Comparison of ENCODE assay signal across 15 mouse cellular contexts in the genomic region with DNA sequence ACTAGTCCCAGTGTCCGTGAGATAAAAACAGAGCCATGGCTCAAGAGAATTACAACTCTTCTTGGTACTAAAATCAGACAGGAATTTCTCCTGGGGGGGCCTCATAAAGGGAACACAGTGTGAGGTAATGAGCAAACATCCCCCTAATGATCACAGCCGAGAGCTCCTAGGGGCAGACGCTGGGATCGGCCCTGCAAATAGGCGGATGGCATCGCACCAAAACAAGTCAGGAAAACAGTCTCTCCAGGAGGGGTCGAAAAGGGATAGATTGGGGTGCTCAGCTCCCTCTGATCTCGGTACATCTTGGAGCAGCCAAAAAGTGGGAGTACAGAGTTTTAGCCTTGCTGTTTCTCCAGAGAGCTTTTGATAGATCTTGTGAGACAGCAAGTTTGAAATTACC. TPM values are rescaled to one million over a fixed set of nuclear protein-coding genes. Genes with fewer than 3 reads are reported as not detected.
DNase-seq lines count a peak whose midpoint lies in the region; ATAC-seq and TF ChIP-seq lines count a peak whose summit lies in the region.
"Had no signal": no experiment of that assay in that cellular context is flagged by ENCODE, and none has a peak within 500 bp of the region (broad histone marks: within the 10 kb centered on the region; RNA-seq: fewer than 3 reads in every experiment).

No protein-coding gene starts in this region.

- 3% methylated on average over 8 of the region's 8 CpGs for WGBS in forebrain, embryonic 15.5 days
- WGBS in forebrain, embryonic 12.5 days, result under 1% methylated on average over 8 of the region's 8 CpGs
- 53% methylated on average over 8 of the region's 8 CpGs for WGBS in kidney, adult 2 months
- 6% methylated on average over 8 of the region's 8 CpGs for WGBS in neural tube, embryonic 15.5 days

- peaks cover 33% of the 10 kb centered on the region for H3K4me1 ChIP-seq in forebrain, embryonic 15.5 days
- peaks cover 41% of the 10 kb centered on the region for H3K4me1 ChIP-seq in forebrain, embryonic 12.5 days
- H3K4me1 ChIP-seq in kidney, adult 2 months (ENCODE audit: control insufficient read depth, insufficient read depth, low read length), result peaks cover 21% of the 10 kb centered on the region
- H3K4me1 ChIP-seq in neural tube, embryonic 15.5 days, result peaks cover 48% of the 10 kb centered on the region

- 0 out of 2 replicates have a peak overlapping the region, but pooled peaks have one; percentile 3 for H3K4me2 ChIP-seq in forebrain, embryonic 15.5 days (replicated peaks)
- no peak overlapping the region for H3K4me2 ChIP-seq in forebrain, embryonic 12.5 days
- H3K4me2 ChIP-seq in neural tube, embryonic 15.5 days, result no peak overlapping the region; the same call in 1 of the 2 replicates
- H3K4me2 ChIP-seq: stomach, embryonic 15.5 days had no signal

- no peak overlapping the region for H3K9ac ChIP-seq in forebrain, embryonic 15.5 days (replicated peaks)
- H3K9ac ChIP-seq in forebrain, embryonic 12.5 days, result no peak overlapping the region
- H3K9ac ChIP-seq in neural tube, embryonic 15.5 days (replicated peaks), result no peak overlapping the region
- H3K9ac ChIP-seq: limb, embryonic 13.5 days; stomach, embryonic 15.5 days had no signal

- no peaks in the 10 kb centered on the region for H3K36me3 ChIP-seq in forebrain, embryonic 15.5 days
- no peaks in the 10 kb centered on the region for H3K36me3 ChIP-seq in forebrain, embryonic 12.5 days (replicated peaks)
- no peaks in the 10 kb centered on the region for H3K36me3 ChIP-seq in kidney, adult 2 months (ENCODE audit: control insufficient read depth, insufficient read depth, low read length)
- H3K36me3 ChIP-seq in neural tube, embryonic 15.5 days, result no peaks in the 10 kb centered on the region
- H3K36me3 ChIP-seq: limb, embryonic 13.5 days; stomach, embryonic 15.5 days had no signal

- H3K4me3 ChIP-seq in forebrain, embryonic 15.5 days, result no peak overlapping the region
- H3K4me3 ChIP-seq in forebrain, embryonic 12.5 days (replicated peaks), result no peak overlapping the region
- H3K4me3 ChIP-seq in kidney, adult 2 months (ENCODE audit: insufficient read depth, low read depth, low read length), result no peak overlapping the region
- H3K4me3 ChIP-seq in neural tube, embryonic 15.5 days (replicated peaks), result no peak overlapping the region
- H3K4me3 ChIP-seq: limb, embryonic 13.5 days; stomach, embryonic 15.5 days had no signal

- H3K27ac ChIP-seq in forebrain, embryonic 15.5 days (replicated peaks), result no peak overlapping the region
- H3K27ac ChIP-seq in forebrain, embryonic 12.5 days, result no peak overlapping the region
- H3K27ac ChIP-seq in kidney, adult 2 months (ENCODE audit: insufficient read depth, low read depth, low read length), result peak overlapping the region; percentile 52
- no peak overlapping the region for H3K27ac ChIP-seq in neural tube, embryonic 15.5 days (replicated peaks)
- H3K27ac ChIP-seq: limb, embryonic 13.5 days; stomach, embryonic 15.5 days had no signal

- ATAC-seq in forebrain, embryonic 15.5 days (replicated peaks), result no peak
- no peak for ATAC-seq in forebrain, embryonic 12.5 days (ENCODE audit: low FRiP score)
- ATAC-seq in neural tube, embryonic 15.5 days (ENCODE audit: low FRiP score), result no peak
- no peak for ATAC-seq in megakaryocyte progenitor cell, adult 5-6 weeks (replicated peaks; ENCODE audit: poor library complexity)

- no peak for TF ChIP-seq CTCF in kidney, adult 2 months (conservative IDR thresholded peaks at IDR 0.05; ENCODE audit: insufficient read depth, insufficient read length, low read depth, low read length)

- no peak for DNase-seq in kidney, adult 2 months
- DNase-seq in kidney, adult 18-20 months, result no peak
- DNase-seq in neural tube, embryonic 10.5 days (ENCODE audit: extremely low spot score, low spot score), result peak; percentile 37
- no peak for DNase-seq in right cerebral cortex, adult 2 months (ENCODE audit: low spot score in 2 of 2)
- DNase-seq: adrenal gland, adult 2 months; cerebellum, adult 2 months; kidney, postnatal 14 days; lung, adult 2 months; thymus, postnatal 25 days had no signal

- no peak for TF ChIP-seq POLR2A in kidney, adult 2 months (IDR thresholded peaks at IDR 0.05; ENCODE audit: low read depth, low read length)

- H3K27me3 ChIP-seq in forebrain, embryonic 15.5 days, result peaks cover 71% of the 10 kb centered on the region
- peaks cover 96% of the 10 kb centered on the region for H3K27me3 ChIP-seq in forebrain, embryonic 12.5 days
- H3K27me3 ChIP-seq in kidney, adult 2 months (replicated peaks; ENCODE audit: control insufficient read depth, insufficient read depth, low read length), result no peaks in the 10 kb centered on the region
- peaks cover 59% of the 10 kb centered on the region for H3K27me3 ChIP-seq in neural tube, embryonic 15.5 days (replicated peaks)

- H3K9me3 ChIP-seq in forebrain, embryonic 15.5 days, result no peaks in the 10 kb centered on the region
- H3K9me3 ChIP-seq in forebrain, embryonic 12.5 days, result no peaks in the 10 kb centered on the region
- no peaks in the 10 kb centered on the region for H3K9me3 ChIP-seq in neural tube, embryonic 15.5 days (replicated peaks)
- H3K9me3 ChIP-seq: stomach, embryonic 15.5 days had no signal

RNA-seq across cellular contexts. Expression of a gene that starts 11.0 kb away (rescaled TPM):
- 6.7 and 8.1 TPM in 2 replicates for polyA plus RNA-seq in forebrain, embryonic 15.5 days (2015; fragmentation: Nextera tagmentation; extraction: Ambion mirVana)
- 14.2 and 18.1 TPM in 2 replicates for polyA plus RNA-seq in forebrain, embryonic 12.5 days (2016; fragmentation: Nextera tagmentation; extraction: Ambion mirVana)
- 24.4 and 33.1 TPM in 2 replicates for polyA plus RNA-seq in kidney, adult 2 months (2012; rRNA removed)
- 25.7 and 28.9 TPM in 2 replicates for polyA plus RNA-seq in neural tube, embryonic 15.5 days (2015; fragmentation: Nextera tagmentation; extraction: Ambion mirVana)
- total RNA-seq in megakaryocyte progenitor cell, adult 5-6 weeks (2015), result not detected in 2 replicates
- not detected in 2 replicates for total RNA-seq in megakaryocyte progenitor cell, adult 5-6 weeks (2017)

RNA-seq across cellular contexts. Expression of a gene that starts 42.3 kb away (rescaled TPM):
- 0.11 and 0.20 TPM in 2 replicates for polyA plus RNA-seq in forebrain, embryonic 15.5 days (2015; fragmentation: Nextera tagmentation; extraction: Ambion mirVana)
- 0.24 and 0.29 TPM in 2 replicates for polyA plus RNA-seq in forebrain, embryonic 12.5 days (2016; fragmentation: Nextera tagmentation; extraction: Ambion mirVana)
- polyA plus RNA-seq in kidney, adult 2 months (2012; rRNA removed), result 0.83 and 2.2 TPM in 2 replicates
- polyA plus RNA-seq in neural tube, embryonic 15.5 days (2015; fragmentation: Nextera tagmentation; extraction: Ambion mirVana), result 0.72 and 2.0 TPM in 2 replicates
- 10.5 and 12.8 TPM in 2 replicates for total RNA-seq in megakaryocyte progenitor cell, adult 5-6 weeks (2015)
- 6.2 and 7.0 TPM in 2 replicates for total RNA-seq in megakaryocyte progenitor cell, adult 5-6 weeks (2017)
